Mouse (Mus musculus) lung, adult 2 months (tissue): ENCODE measurements at regions not wholly inside any gene's neighbourhood (a gene's known extent, or its start where the extent isn't known, plus 50 kb on each side); places are given as distances from the start of the nearest gene placed in this dataset.

ENCODE experiments used
- CTCF ChIP-seq: fragments of 200-500 bp; IDR thresholded peaks from 2 replicates; pipeline ENCODE4 v1.5.1; 2011; ENCODE audit warnings: mild to moderate bottlenecking, low read length, control low read depth; ENCODE audit not compliant: insufficient read depth
- POLR2A ChIP-seq: fragments of 200-500 bp; IDR thresholded peaks from 2 replicates; pipeline ENCODE4 v1.6.1; 2011; ENCODE audit warnings: low read depth, mild to moderate bottlenecking, control low read depth, low read length, borderline replicate concordance; ENCODE audit errors: extremely low read depth

- TF ChIP-seq CTCF (no peak), POLR2A (no peak)
Measured at GRCm38 (mm10) chr11:19562668-19563067, 361.5 kb upstream of the Spred2 start.
